Mouse (Mus musculus): ENCODE data around the gene Synrg.
A peak's percentile ranks its signal among the peaks of the same experiment; 100 is the strongest.

Gene Synrg

DNA sequence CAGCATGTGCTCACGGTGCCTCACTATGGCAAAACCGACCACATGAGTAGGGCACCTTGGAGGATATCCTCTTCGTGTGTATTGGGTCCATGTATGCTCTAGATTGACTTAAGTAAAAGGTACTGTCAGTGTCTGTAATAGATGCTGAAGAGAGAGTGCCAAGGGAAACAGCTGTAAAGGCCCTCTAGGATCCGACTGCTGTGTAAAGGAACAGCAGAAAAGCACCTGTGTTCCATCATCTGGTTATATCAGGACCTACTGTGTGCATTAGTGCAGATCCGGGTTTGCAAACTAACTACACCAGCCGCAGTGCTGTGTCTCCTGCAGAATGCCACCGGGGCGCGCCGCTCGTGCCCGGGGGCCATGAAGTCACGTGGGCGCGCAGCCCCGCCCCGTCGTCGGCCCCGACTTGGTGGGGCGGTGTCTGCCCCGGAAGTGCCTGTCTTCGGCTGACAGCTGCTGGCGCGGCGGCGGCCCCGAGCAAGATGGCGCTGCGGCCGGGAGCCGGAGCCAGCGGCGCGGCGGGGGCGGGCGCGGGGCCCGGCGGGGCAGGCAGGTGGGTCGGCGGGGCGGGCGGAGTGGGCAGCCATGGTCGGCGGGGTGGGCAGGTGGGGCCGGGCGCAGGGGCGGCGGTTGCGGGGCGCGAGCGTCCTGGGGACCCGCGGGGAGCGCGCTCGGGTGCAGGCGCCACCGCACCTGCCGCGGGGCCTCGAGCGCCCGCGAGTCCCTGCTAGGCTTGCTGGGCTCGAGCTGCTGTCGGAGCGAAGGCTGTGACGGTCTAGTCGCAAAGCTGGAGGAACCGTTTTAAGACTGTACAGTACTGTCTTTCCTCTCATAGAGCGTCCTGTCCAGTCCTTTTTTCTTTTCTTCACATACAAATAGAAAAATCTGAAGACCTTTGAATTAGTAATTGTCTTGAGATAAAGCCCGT, at the start of gene Synrg:
Gene Synrg, plus strand, starts transcription at position 438 of the 931 bp plus-strand sequence.
- DNase-seq (ENCODE audit: low read depth, low spot score) = peak; percentile 77

GRCm38 (mm10) chr11:83914501-83914900, 49.7 kb upstream of the Synrg start:
- no peak for DNase-seq (ENCODE audit: low read depth, low spot score)

DNA sequence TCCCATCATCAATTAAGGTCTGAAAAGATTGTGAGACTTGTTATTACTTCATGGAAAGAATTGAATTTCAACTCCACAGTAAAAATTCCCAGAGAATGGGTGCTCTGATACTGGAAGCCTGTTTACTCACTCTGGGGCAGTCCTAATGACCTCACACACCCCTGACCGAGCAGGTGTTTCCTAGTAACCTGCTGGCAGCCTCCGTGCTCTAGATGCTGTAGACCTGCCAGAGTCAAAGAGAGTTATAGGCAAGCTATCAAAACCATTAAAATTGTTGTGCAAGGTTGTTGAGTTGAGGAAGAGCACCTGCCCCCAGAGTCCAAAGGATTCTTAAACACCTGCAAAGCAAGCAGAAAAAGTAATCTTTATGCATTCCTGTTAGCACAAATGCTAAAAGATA, 41.6 kb upstream of the Synrg start:
- no peak for DNase-seq (ENCODE audit: low read depth, low spot score)

DNA sequence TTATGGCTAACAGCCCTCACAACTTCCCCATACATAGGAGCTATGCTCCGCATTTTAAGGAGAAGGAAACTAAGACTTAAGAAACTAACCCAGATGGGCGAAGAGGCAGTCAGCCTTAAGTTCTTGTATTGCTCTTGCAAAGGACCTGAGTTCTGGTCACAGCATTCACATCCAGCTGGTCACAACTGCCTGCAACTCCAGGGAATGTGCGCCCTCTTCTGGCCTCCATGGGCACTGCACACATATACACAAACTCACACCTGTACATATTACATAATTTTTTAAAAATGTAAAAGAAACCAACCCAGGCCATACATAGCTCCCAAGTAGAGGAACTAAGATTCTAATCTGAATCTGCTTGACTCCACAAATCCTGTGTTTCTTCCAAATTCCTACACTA, 37.1 kb upstream of the Synrg start:
- peak; percentile 21 for DNase-seq (ENCODE audit: low read depth, low spot score)

DNA sequence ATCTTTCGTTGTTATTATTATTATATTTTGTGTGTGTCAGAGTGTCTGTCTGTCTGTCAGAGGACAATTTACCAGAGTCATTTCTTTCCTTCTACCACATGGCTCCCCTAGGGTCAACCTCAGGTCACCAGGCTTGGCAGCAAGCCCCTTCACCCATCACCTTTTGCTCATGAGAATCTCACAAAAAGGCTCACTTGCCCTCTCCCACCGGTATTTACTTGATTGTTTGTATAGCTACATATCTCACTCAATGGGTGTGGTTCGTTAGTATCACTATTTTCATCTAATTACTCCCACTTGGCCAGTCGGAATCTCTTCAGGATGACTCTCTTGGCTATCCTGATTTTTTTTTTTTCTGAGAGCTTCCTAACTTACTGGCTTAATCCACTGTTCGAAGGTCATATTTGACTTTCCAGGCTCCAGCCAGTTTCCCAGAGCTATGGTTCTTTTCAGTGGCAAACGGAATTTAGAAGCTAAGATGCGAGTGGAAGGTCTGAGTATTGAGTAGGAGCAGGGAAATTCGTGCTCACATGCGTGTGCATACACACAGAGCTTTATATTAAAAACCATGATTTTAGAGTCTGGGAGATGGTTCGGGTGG, 31.6 kb upstream of the Synrg start:
- no peak for DNase-seq (ENCODE audit: low read depth, low spot score)

DNA sequence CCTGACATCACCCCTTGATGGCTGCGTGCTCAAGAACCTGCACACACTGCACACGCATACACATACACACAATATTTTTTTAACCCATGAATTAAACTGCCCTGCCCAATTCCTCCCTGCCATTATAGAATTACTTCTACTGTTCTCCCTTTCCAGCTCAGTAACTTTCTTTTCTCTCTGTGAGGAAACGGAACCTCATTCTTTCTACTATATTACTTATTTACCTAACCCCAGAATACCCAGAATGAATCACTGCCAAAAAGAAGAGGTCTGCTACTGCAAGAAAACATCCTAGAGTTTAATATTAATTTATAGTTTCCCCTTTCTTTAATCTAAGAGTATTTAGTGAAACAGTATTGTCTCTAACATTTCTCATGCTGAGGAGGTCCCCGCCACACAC, 30.9 kb upstream of the Synrg start:
- no peak for DNase-seq (ENCODE audit: low read depth, low spot score)

- DNase-seq (ENCODE audit: low read depth, low spot score) = no peak
These were observed 28.1 kb upstream of the Synrg start for GRCm38 (mm10) chr11:83935986-83936665.

- DNase-seq (ENCODE audit: low read depth, low spot score) = no peak
These were observed 25.7 kb upstream of the Synrg start for GRCm38 (mm10) chr11:83938556-83938955.

GRCm38 (mm10) chr11:83941950-83942840, 22.0 kb upstream of the Synrg start, which contains the start of gene Ddx52:
Ddx52 (plus strand) TSS chr11:83942062.
- DNase-seq (ENCODE audit: low read depth, low spot score) = peak; percentile 79

GRCm38 (mm10) chr11:83956822-83957221, 7.4 kb upstream of the Synrg start:
- no peak for DNase-seq (ENCODE audit: low read depth, low spot score)

DNA sequence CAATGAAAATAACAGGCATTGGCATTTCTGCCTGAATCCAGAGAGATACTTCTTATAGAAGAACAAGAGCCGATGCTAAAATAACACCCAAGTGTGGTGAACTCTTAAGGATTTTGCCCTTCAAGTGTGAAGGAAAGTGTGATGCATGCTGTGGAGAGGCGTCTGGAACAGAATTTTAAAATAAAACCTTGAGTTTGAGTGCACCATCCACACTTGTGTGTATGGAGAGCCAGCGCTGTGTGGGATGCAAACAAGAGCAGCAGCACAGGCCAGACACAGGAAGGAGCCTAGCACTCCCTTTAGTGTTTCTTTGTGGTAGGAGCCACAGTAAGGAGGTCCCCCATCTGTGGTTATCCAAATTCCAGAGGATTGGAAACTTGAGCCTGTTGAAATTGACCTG, 2.2 kb upstream of the Synrg start:
- no peak for DNase-seq (ENCODE audit: low read depth, low spot score)

GRCm38 (mm10) chr11:83967436-83968204, 3.4 kb downstream of the Synrg start:
- no peak for DNase-seq (ENCODE audit: low read depth, low spot score)

- no peak for DNase-seq (ENCODE audit: low read depth, low spot score)
These were observed 4.0 kb downstream of the Synrg start for GRCm38 (mm10) chr11:83968205-83968575.

DNA sequence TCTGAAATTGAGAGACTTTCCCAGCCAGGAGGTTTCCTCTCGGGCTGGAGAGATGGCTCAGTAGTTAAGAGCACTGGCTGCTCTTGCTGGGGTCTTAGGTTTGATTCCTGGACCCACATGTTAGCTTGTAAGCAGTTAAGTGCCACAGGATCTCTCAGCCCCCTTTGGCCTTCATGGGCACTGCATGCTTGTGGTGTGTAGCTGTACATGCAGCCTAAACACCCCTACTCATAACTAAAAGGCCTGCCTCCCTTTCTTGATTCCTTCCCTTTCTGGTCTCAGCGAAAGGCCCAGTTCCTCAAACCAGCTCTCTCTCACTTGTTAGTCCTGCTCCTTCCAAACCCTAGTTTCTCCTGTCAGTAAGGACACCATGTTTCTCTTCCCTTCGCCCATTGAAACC, 4.8 kb downstream of the Synrg start:
- no peak for DNase-seq (ENCODE audit: low read depth, low spot score)

- no peak for DNase-seq (ENCODE audit: low read depth, low spot score)
These were observed 10.5 kb downstream of the Synrg start for GRCm38 (mm10) chr11:83974561-83975346.

- no peak for DNase-seq (ENCODE audit: low read depth, low spot score)
These were observed 11.3 kb downstream of the Synrg start for GRCm38 (mm10) chr11:83975488-83975887.

- no peak for DNase-seq (ENCODE audit: low read depth, low spot score)
These were observed 12.2 kb downstream of the Synrg start for GRCm38 (mm10) chr11:83976236-83976977.

- no peak for DNase-seq (ENCODE audit: low read depth, low spot score)
These were observed 13.6 kb downstream of the Synrg start for GRCm38 (mm10) chr11:83977810-83978209.

DNA sequence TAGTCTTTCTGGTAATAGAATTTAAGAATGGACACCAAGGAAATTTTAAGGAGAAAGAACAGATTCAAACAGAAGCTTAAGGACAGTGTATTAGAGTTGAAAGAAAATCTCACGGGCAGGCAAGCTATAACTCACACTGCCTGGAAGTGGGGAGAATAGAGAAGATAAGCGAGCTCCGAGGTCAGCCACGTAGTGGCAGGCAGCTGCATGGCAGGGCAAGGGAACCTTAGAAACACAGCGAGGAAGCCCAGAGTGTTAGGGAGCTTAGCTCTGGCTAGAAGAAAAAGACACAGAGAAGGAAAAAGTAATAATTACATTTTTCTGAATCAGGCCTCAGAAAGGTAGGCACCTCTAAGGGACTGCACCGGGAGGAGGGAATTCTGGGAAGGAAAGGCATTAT, 15.8 kb downstream of the Synrg start:
- DNase-seq (ENCODE audit: low read depth, low spot score) = no peak

All from c-Kit-negative CD71-positive TER-119-positive erythroid progenitor cells, embryonic 14.5 days (primary cell).